Mouse (Mus musculus) left cerebral cortex, adult 2 months (tissue): ENCODE measurements around the gene Myh14. TPM values are rescaled to one million over a fixed set of nuclear protein-coding genes. Genes with fewer than 3 reads are reported as not detected.
A peak's percentile ranks its signal among the peaks of the same experiment; 100 is the strongest.

Experiments
- DNase-seq, 2 experiments: peaks; one replicate each; pipeline ENCODE4 v3.0.0; 2021 to 2022; ENCODE audit warnings: low spot score in 2 of 2, mixed read lengths in 1 of 2; ENCODE audit errors: extremely low spot score in 1 of 2
- H3K27ac ChIP-seq: fragments of 200-600 bp; 2 replicates; pipeline ENCODE4 v1.8.1; 2022
- H3K4me3 ChIP-seq: fragments of 200-600 bp; 2 replicates; pipeline ENCODE4 v1.8.1; 2022
- CTCF ChIP-seq: fragments of 200-600 bp; IDR thresholded peaks from 2 replicates; pipeline ENCODE4 v1.8.1; 2022; ENCODE audit warnings: antibody characterized with exemption, mild to moderate bottlenecking, moderate library complexity
- intact Hi-C: fragments of 180-260 bp; cut with DNase I; formaldehyde crosslinking; loops from one replicate; pipeline ENCODE4 v1.15.1; 2025
- total RNA-seq, 2 experiments: library from RNA; stranded (reverse); gene quantifications; 2 replicates each; pipeline ENCODE4 v1.2.3; 2021

The Myh14 gene
- total RNA-seq, 2 experiments from 2014 or later: 21.1 to 21.4 TPM

GRCm38 (mm10) chr7:44695223-44695622 is 24.6 kb upstream of the Myh14 start:
- intact Hi-C loops: no loop called here
- no peak for DNase-seq
- no peak for TF ChIP-seq CTCF
- Histone ChIP-seq H3K4me3 (no peak overlapping the region), H3K27ac (no peak overlapping the region)

GRCm38 (mm10) chr7:44693427-44694175 is 23.0 kb upstream of the Myh14 start:
- no peak for DNase-seq
- H3K27ac ChIP-seq: no peak overlapping the region
- H3K4me3 ChIP-seq: no peak overlapping the region
- TF ChIP-seq CTCF: no peak
- intact Hi-C loops: no loop called here

DNA sequence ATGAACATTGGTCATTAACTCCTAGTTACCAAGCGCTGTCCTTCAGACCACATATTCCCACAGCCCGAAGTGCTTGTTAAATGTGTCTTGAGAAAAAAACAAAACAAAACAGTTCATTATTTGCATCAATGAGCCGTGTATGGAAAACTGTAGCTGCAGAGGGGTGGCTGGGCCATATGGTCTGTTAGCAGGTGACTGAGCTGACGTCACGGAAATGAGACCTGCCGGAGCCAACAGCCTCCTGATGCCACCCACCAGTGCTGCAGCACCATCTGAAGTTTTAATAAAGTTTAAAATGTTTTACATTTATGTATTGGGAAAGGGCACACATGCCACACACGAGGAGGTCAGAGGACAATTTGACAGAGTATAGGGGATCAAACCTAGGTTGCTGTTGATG is 18.7 kb upstream of the Myh14 start:
- intact Hi-C loops: no loop called here
- no peak for DNase-seq
- TF ChIP-seq CTCF: no peak
- H3K4me3 ChIP-seq: no peak overlapping the region
- H3K27ac ChIP-seq: no peak overlapping the region

- H3K4me3 ChIP-seq: no peak overlapping the region
- DNase-seq: no peak
- intact Hi-C loops: no loop called here
- TF ChIP-seq CTCF: peak; percentile 24
- H3K27ac ChIP-seq: no peak overlapping the region
These were observed 18.2 kb upstream of the Myh14 start for GRCm38 (mm10) chr7:44688890-44689289.

GRCm38 (mm10) chr7:44685531-44686402 is 15.1 kb upstream of the Myh14 start:
- intact Hi-C loops: no loop called here
- Histone ChIP-seq H3K27ac (no peak overlapping the region), H3K4me3 (no peak overlapping the region)
- DNase-seq: no peak
- TF ChIP-seq CTCF: no peak

GRCm38 (mm10) chr7:44683656-44684055 is 13.0 kb upstream of the Myh14 start:
- DNase-seq: no peak
- no peak overlapping the region for H3K27ac ChIP-seq
- intact Hi-C loops: no loop called here
- no peak overlapping the region for H3K4me3 ChIP-seq
- TF ChIP-seq CTCF: no peak

- TF ChIP-seq CTCF: no peak
- intact Hi-C loops: no loop called here
- Histone ChIP-seq H3K4me3 (no peak overlapping the region), H3K27ac (peak overlapping the region; percentile 55; the same call in 1 of the 2 replicates)
- peak in 1 of 2 experiments; percentile 38 for DNase-seq
These were observed 6.0 kb upstream of the Myh14 start for GRCm38 (mm10) chr7:44676611-44677010.

DNA sequence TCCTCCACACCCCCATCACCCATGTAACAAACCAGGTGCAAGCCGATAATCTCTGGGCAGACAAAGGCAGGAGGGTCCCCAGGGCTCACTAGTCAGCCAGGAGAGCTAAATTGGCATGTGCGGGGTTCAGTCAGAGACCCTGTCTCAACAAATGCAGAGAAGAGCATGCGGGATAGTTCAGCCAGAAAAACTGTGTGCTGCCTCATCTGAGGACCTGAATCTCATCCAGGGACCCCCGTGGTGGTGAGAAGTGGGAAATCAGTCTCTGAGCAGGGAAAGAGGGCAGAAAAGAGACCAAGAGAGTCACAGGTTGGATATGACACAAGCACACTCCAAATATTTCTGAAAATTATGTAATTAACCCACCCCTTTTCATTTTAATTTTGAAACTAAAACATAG is 5.5 kb upstream of the Myh14 start:
- peak overlapping the region; percentile 55; the same call in 1 of the 2 replicates for H3K27ac ChIP-seq

DNA sequence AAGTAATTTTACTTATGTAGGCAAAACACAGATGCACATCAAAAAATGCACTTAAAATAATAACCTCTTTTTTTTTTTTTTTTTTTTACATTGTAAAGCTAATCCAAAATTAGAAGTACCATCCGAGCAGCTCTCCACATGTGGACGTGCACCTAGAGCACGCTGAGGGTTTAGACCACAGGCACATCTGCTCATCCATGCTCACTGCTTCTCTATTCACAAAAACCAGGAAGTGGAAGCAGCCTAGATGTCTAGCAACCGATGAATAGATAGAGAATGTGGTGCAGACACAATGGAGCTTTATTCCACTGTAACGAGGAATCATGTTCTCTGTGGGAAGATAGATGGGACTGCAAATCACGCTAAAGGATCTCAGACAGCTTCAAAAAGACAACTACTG is 4.5 kb upstream of the Myh14 start:
- no peak for TF ChIP-seq CTCF
- intact Hi-C loops: no loop called here

More for the DNA sequence above, 5.5 kb upstream of the Myh14 start:
- TF ChIP-seq CTCF: no peak
- no peak overlapping the region for H3K4me3 ChIP-seq
- intact Hi-C loops: no loop called here
- DNase-seq: no peak

DNA sequence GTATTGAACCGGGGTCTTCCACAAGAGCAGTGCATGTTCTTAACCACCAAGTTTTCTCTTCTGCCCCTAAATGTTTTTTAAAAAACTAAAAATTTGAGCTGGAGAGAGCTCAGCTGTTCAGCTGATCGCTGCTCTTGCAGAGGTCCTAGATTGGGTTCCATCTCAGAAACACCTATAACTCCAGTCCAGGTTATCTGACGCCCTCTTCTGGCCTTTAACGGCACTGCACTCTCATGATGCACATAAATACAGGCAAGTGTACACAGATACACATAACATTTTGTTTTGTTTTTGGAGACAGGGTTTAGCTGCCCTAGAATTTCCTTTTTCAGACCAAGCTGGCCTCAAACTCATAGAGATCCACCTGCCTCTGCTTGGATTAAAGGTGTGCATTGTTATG is 3.9 kb upstream of the Myh14 start:
- TF ChIP-seq CTCF: no peak; the same call in 1 of the 2 replicates
- intact Hi-C loops: no loop called here
- DNase-seq: no peak
- Histone ChIP-seq H3K4me3 (no peak overlapping the region), H3K27ac (no peak overlapping the region)

More for the DNA sequence above, 4.5 kb upstream of the Myh14 start:
- Histone ChIP-seq H3K27ac (no peak overlapping the region), H3K4me3 (no peak overlapping the region)
- no peak for DNase-seq

- Histone ChIP-seq H3K27ac (no peak overlapping the region), H3K4me3 (no peak overlapping the region)
- TF ChIP-seq CTCF: no peak
- intact Hi-C loops: no loop called here
- no peak for DNase-seq
These were observed 1.6 kb upstream of the Myh14 start for GRCm38 (mm10) chr7:44672193-44672592.

GRCm38 (mm10) chr7:44669103-44669502 is 1.5 kb downstream of the Myh14 start:
- no peak for DNase-seq
- intact Hi-C loops: loop anchor here (5.0 kb wide), 1 partner anchor 33 kb away; no protein-coding TSS in a partner anchor
- no peak overlapping the region for H3K27ac ChIP-seq
- no peak for TF ChIP-seq CTCF
- H3K4me3 ChIP-seq: no peak overlapping the region
